Mouse (Mus musculus) heart, adult 18-20 months (tissue): ENCODE results near the gene Rnf32. TPM values are rescaled to one million over a fixed set of nuclear protein-coding genes. Genes with fewer than 3 reads are reported as not detected.

ENCODE experiments used
- DNase-seq, 2 experiments: peaks; one replicate each; pipeline ENCODE4 v3.0.0; 2021 to 2022; ENCODE audit warnings: mixed read lengths in 1 of 2
- long read RNA-seq, 2 experiments: library from polyadenylated mRNA; stranded (forward); transcript quantifications; one replicate each; pipeline ENCODE4 v2.0.0; 2021
- total RNA-seq, 2 experiments: library from RNA; stranded (reverse); gene quantifications; 2 replicates each; pipeline ENCODE4 v1.2.3; 2021

The Rnf32 gene
- total RNA-seq, result under 1 TPM; 0.65 to 0.98 TPM
- long read RNA-seq, experiment 1, result 0 reads
- long read RNA-seq, experiment 2, partial matches to known transcripts, result 0 of 1 reads
- long read RNA-seq, experiment 2, other reads (novel, unspliced or antisense), result 1 of 1 reads

- DNase-seq, result peak; percentile 71 to 74
These were observed at the start of gene Rnf32 for GRCm38 (mm10) chr5:29195570-29196263. TSS of gene Rnf32 (plus strand) at chr5:29195992.

DNA sequence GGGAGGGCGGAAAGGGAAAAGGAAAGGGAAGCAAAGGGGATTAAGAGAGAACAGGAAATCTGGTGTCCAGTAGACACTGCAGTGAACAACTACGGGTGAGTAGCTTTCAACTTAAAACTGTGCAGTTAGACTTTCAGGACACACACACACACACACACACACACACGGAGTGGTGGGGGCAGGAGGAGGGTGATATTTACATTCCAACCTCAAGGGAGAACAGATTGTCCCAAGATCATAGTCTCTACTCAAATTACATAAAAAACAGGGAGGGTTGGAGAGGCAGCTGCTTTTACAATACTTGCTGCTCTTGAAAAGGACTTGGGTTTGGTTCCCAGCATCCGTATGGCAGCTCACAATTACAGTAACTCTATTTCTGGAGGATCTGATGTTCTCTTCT lies 45.6 kb upstream of the Rnf32 start:
- no peak for DNase-seq

DNA sequence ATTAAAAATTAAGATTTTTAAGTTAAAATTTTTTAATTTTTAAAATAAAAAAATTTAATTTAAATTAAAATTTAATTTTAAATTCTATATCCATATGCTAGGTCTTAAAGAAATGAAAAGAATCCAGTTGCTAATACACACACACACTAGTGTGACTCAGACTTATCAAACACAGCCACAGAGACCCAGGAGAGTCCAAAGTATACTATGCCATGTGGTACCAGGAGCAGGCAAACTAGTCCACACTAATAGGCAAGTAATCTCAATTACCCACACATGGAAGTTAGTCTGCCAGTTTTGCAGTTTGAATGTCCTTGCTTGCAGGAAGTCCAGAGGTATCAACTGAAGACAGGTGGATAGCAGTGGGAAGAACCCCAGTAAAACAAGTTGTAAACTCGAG lies 35.9 kb upstream of the Rnf32 start:
- DNase-seq, result no peak

DNA sequence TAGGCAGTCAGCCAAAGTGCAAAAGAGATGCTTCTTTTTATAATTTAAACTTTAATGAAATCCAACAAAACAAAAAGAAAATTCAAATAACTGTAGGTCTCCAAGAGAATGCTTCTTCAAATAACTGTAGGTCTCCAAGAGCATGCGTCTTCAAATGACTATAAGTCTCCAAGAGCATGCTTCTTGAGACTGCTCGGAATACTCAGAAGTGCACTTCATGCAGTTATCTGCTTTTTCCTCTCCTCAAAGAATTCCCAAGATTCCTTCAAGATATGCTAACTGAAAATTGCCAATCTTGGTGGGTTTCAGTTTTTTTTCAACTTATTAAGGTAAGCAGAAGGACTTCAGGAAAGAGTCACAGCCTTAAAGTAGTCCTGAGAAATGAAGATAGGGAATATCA lies 28.8 kb upstream of the Rnf32 start:
- DNase-seq, result no peak

DNA sequence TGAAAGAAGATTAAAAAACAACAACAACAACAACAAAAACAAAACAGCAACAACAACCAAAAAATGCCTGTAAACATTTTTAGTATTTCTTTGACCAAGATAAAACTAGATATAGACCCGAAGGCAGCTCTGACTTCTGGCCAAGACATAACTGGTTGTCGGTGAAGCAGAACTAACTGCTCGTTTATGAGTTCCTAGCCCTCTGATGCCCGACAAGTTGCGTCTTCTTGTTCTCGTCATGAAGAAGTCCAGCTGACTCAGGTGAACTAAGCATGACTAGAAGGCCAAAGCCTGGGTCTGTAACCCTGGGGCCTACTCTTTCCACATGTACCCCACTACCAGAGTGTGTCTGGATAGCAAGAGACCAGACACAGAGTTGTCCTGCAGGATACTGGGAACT lies 25.6 kb upstream of the Rnf32 start:
- no peak for DNase-seq

DNA sequence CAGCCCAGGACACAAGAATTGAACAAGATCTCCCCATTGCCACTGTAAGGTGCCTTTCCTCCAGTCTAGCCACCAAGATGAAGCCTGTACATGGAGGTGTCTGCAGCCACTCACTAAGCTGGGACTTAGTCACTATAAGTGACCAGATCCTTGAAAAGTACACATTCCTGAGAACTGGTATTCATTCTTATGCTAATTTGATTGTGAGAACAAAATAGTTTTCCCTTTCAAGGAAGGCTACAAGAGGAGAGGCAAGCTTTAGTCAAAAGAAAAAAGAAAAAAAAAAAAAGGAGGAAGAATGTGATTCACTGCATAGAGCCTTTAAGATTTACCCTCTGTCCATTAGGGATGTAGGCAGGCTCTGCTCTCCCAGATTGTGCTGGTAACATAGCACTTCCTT lies 24.6 kb upstream of the Rnf32 start:
- DNase-seq, result no peak

DNA sequence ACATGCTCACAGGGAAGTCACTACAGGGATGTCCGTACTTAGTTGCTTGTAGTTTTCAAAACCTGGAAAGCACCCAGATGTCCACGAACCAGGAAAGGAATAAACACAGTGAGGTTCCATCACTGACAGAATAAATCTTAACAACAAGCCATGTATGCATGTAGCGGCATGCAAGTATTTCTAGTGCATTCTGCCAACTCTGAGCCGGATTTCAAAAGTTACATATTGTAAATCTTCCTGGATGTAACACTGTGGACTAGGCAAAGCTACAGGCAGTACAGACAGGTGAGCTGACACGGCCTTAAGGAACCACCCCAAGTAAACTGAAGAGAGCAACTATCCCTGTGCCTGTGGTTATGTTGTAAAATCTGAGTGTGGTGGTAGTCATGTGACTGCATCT lies 9.0 kb upstream of the Rnf32 start:
- no peak for DNase-seq

- no peak for DNase-seq
These were observed 592 bp upstream of the Rnf32 start for GRCm38 (mm10) chr5:29195231-29195569.

- DNase-seq, result no peak
These were observed 469 bp downstream of the Rnf32 start for GRCm38 (mm10) chr5:29196264-29196658.

GRCm38 (mm10) chr5:29197187-29197586 lies 1.4 kb downstream of the Rnf32 start:
- DNase-seq, result no peak

DNA sequence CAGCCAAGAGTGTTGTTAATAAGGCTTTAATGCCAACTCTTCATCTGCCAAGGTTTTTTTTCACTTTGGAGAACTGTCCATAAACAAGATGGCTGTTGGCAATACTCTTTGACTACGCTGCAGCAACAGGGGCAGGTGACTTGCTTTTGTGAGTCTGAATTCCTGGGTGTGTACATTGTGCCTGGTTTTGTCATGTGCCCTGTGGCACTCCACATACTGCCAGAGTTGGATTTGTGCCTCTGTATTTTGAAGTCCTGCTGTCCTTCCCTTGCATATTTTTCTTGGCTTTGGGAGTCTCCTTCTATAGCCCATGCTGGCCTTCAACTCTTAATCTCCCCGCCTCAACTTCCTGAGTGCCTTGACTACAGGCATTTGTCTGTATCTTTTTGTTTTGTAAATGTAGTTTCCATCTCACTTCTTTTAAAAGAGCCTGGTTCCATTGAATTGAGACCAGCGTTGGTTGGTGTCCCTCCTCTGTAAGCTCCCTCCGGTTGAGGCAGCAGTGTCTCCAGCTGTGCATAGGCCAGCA lies 3.2 kb downstream of the Rnf32 start:
- DNase-seq, result no peak

- no peak for DNase-seq
These were observed 4.1 kb downstream of the Rnf32 start for GRCm38 (mm10) chr5:29199868-29200267.

DNA sequence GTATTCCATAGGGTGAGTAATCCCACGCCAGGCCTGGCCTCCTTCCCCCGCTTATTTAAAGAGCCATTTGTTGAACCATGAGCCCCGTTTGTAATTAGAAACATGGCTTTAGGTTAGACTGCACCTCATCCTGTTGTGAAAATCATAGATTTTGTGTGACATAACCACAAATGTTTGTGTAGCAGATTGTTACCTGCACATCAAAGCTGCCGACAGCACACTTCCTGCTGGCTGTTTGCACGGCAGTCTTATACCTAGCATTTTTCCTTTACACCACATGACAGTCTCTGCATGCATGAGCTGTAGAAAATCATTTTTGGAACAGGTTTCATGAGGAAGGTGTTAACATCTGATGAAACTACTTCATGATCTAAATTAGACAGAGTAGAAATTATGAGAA lies 9.9 kb downstream of the Rnf32 start:
- no peak for DNase-seq

GRCm38 (mm10) chr5:29211980-29212555 lies 16.3 kb downstream of the Rnf32 start:
- DNase-seq, result no peak

DNA sequence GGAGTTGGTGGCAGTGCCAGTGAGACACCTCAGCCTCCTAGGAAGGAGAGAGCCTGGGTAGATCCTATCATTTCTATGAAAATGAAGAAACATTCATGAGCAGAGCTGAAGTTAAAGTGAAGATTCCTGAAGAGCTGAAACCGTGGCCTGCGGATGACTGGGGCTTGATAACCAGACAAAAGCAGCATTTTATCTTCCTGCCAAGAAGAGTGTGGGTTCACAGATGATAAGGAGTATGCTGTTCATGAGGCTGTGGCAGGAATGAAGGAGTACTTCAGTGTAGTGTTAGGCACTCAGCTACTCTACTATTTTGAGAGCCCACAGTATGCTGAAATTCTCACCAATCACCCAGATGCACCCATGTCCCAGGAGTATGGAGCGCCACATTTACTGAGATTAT lies 22.2 kb downstream of the Rnf32 start:
- DNase-seq, result no peak

- DNase-seq, result no peak
These were observed 28.3 kb downstream of the Rnf32 start for GRCm38 (mm10) chr5:29224089-29224488.

GRCm38 (mm10) chr5:29230481-29230880 lies 34.7 kb downstream of the Rnf32 start:
- no peak for DNase-seq

GRCm38 (mm10) chr5:29238379-29238778 lies 42.6 kb downstream of the Rnf32 start:
- no peak for DNase-seq

- DNase-seq, result no peak
These were observed 49.0 kb downstream of the Rnf32 start for GRCm38 (mm10) chr5:29244769-29245168.

- DNase-seq, result no peak
These were observed 55.2 kb downstream of the Rnf32 start for GRCm38 (mm10) chr5:29250795-29251495.

DNA sequence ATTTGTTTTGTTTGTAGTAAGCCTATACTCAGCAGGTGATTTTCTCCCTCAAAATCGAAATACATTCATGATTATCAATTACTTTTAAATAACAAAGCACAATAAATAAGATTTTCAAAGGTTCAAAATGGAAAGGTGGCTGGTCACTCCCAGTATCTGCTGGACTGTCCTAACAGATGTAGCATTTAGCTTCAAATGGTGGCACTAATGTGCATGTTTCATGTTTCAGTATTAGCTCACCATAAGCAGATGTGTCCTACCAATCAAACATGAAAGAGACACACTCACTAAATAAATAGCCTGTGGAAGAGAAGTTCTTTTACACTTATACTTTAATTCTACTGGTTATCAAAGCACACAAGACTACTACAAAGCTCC lies 55.7 kb downstream of the Rnf32 start:
- DNase-seq, result no peak

DNA sequence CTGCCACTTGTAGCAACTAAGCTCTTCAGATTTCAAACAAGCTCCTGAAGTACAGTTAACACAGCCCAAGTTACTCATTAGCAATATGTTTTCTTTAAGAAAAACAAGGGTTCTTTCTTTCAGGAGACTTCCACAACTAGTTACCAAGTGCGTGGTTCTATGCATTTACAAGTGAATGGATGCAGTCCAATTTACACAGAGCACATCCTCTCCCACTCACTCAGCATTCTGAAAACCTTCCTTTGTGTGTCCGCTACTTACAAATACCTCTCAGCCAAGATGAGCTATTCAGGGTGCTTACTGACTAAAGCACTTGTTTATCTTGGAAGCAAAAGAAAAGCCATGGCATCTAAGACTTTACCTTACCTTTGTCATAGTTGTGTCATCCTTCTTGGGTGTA lies 58.1 kb downstream of the Rnf32 start:
- no peak for DNase-seq

DNA sequence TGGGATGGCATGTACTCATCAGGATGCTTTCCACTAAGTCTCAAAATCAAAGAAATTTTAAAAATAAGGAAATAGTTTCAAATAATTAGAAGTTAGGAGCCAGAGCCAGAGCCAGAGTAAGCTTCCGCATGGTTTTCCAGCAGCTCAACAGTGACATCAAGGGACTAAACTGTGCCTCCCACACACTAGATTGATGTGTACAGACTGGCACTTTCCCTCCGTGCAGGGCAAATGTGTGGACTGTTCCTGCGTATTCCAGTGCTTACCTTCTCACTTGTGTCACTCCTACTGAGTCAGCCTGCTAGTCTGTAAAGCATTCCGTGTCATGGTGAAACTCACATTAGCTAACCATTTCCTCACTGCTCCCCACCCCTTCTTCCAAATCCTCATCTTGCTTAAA lies 75.1 kb downstream of the Rnf32 start:
- DNase-seq, result no peak
